Mouse (Mus musculus): ENCODE results near the gene Prdm16.

The Prdm16 gene

GRCm38 (mm10) chr4:154299541-154300271, 337.0 kb downstream of the Prdm16 start:
- in situ Hi-C loops (cut with MboI; ENCODE audit: low pct_unique_long_range_greater_than_20kb in 1 of 2, low sequenced_read_pairs in 2 of 2, unreplicated experiment in 1 of 2) = no loop called here

- in situ Hi-C loops (cut with MboI; ENCODE audit: low pct_unique_long_range_greater_than_20kb in 1 of 2, low sequenced_read_pairs in 2 of 2, unreplicated experiment in 1 of 2) = no loop called here
Measured at GRCm38 (mm10) chr4:154297761-154298160, 338.9 kb downstream of the Prdm16 start.

GRCm38 (mm10) chr4:154294262-154294731, 342.4 kb downstream of the Prdm16 start:
- in situ Hi-C loops (cut with MboI; ENCODE audit: low pct_unique_long_range_greater_than_20kb in 1 of 2, low sequenced_read_pairs in 2 of 2, unreplicated experiment in 1 of 2) = no loop called here

GRCm38 (mm10) chr4:154293735-154294201, 342.9 kb downstream of the Prdm16 start:
- in situ Hi-C loops (cut with MboI; ENCODE audit: low pct_unique_long_range_greater_than_20kb in 1 of 2, low sequenced_read_pairs in 2 of 2, unreplicated experiment in 1 of 2) = no loop called here

GRCm38 (mm10) chr4:154283671-154284070, 353.0 kb downstream of the Prdm16 start:
- in situ Hi-C loops (cut with MboI; ENCODE audit: low pct_unique_long_range_greater_than_20kb in 1 of 2, low sequenced_read_pairs in 2 of 2, unreplicated experiment in 1 of 2) = no loop called here

GRCm38 (mm10) chr4:154279481-154279880, 357.2 kb downstream of the Prdm16 start:
- in situ Hi-C loops (cut with MboI; ENCODE audit: low pct_unique_long_range_greater_than_20kb in 1 of 2, low sequenced_read_pairs in 2 of 2, unreplicated experiment in 1 of 2) = no loop called here

- in situ Hi-C loops (cut with MboI; ENCODE audit: low pct_unique_long_range_greater_than_20kb in 1 of 2, low sequenced_read_pairs in 2 of 2, unreplicated experiment in 1 of 2) = no loop called here
Measured at GRCm38 (mm10) chr4:154273000-154273399, 363.7 kb downstream of the Prdm16 start.

- in situ Hi-C loops (cut with MboI; ENCODE audit: low pct_unique_long_range_greater_than_20kb in 1 of 2, low sequenced_read_pairs in 2 of 2, unreplicated experiment in 1 of 2) = no loop called here
Measured at GRCm38 (mm10) chr4:154269520-154269919, 367.2 kb downstream of the Prdm16 start.

GRCm38 (mm10) chr4:154267511-154267910, 369.2 kb downstream of the Prdm16 start:
- in situ Hi-C loops (cut with MboI; ENCODE audit: low pct_unique_long_range_greater_than_20kb in 1 of 2, low sequenced_read_pairs in 2 of 2, unreplicated experiment in 1 of 2) = no loop called here
